In the genomic region with DNA sequence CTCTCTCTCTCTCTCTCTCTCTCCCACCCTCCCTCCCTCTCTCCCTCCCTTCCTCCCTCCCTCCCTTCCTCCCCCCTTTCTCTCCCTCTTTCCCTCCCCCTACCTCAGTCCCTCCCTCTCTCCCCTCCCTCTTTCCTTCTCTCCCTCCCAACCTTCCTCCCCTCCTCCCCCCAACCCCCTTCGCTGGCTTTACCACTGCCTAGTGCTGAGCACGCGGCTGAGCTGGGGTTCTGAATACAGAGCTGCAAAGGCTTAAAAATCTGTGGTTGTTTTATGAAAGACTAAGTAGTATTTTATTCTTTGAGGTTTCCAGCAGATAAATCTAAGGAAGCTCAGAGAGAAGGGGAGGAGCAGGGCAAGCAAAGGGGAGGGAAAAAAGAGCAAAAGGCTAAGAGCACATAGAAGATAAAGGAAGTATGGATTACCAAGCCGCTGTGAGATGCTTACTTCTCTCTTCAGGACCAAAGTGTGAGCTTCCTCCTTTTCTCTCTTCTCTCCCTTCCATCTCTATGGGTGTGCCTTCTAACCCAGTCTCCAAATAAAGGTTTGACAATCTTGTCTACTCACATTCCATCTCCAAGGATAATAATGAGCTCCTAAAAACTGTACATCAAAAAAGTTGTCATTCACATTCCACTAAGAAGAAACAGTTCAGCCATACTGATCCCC, we compare ENCODE assay signal across 8 mouse cellular contexts. TPM values are rescaled to one million over a fixed set of nuclear protein-coding genes. Genes with fewer than 3 reads are reported as not detected.
DNase-seq lines count a peak whose midpoint lies in the region; ATAC-seq lines count a peak whose summit lies in the region.

A gene (minus strand): TSS at position 619 of the 669 bp plus-strand sequence.

- WGBS in heart, embryonic 14.5 days: 4% methylated on average over 4 of the region's 4 CpGs
- 9% methylated on average over 4 of the region's 4 CpGs for WGBS in hindbrain, embryonic 12.5 days
- 11% methylated on average over 4 of the region's 4 CpGs for WGBS in midbrain, embryonic 10.5 days

- peak within 1 kb of the TSS; percentile 53 for H3K4me2 ChIP-seq in heart, embryonic 14.5 days (ENCODE audit: low read length)
- H3K4me2 ChIP-seq in hindbrain, embryonic 12.5 days (replicated peaks): peak within 1 kb of the TSS; percentile 56

- no peak for DNase-seq in heart, postnatal 36 days
- peak; percentile 37 for DNase-seq in brain, embryonic 18.5 days (ENCODE audit: low read depth, low spot score)
- DNase-seq in midbrain, embryonic 10.5 days (ENCODE audit: low spot score): peak; percentile 22
- no peak for DNase-seq in spleen, postnatal 36 days (ENCODE audit: low spot score in 2 of 2)
- DNase-seq in adipocyte (ENCODE audit: low spot score): no peak

- no peak for ATAC-seq in heart, embryonic 14.5 days (ENCODE audit: insufficient number of reproducible peaks, insufficient read depth, low FRiP score, low read depth)
- ATAC-seq in hindbrain, embryonic 12.5 days (ENCODE audit: low FRiP score): peak; percentile 91
- no peak for ATAC-seq in cerebellum, adult (ENCODE audit: insufficient number of reproducible peaks, low FRiP score, low TSS enrichment)

- H3K9ac ChIP-seq in heart, embryonic 14.5 days (ENCODE audit: low read length): peak within 1 kb of the TSS; percentile 34; the same call in 1 of the 2 replicates
- peak within 1 kb of the TSS; percentile 44 for H3K9ac ChIP-seq in hindbrain, embryonic 12.5 days

- no peaks in the 10 kb centered on the region for H3K4me1 ChIP-seq in heart, embryonic 14.5 days (ENCODE audit: control insufficient read depth in 2 of 2, insufficient read depth in 2 of 2, low read length in 2 of 2)
- H3K4me1 ChIP-seq in hindbrain, embryonic 12.5 days: no peaks in the 10 kb centered on the region
- peaks cover 9% of the 10 kb centered on the region for H3K4me1 ChIP-seq in midbrain, embryonic 10.5 days

- no peaks in the 10 kb centered on the region; the same call in 1 of the 2 replicates for H3K27me3 ChIP-seq in heart, embryonic 14.5 days (ENCODE audit: control insufficient read depth, insufficient read depth, low read length)
- 0 out of 2 replicates have a peak, but pooled peaks cover 2% of the 10 kb centered on the region for H3K27me3 ChIP-seq in hindbrain, embryonic 12.5 days
- H3K27me3 ChIP-seq in midbrain, embryonic 10.5 days (ENCODE audit: low read depth, poor library complexity, severe bottlenecking): no peaks in the 10 kb centered on the region

- peak within 1 kb of the TSS in 1 of 2 experiments; percentile 16; a peak in 2 of 4 replicates for H3K4me3 ChIP-seq in heart, embryonic 14.5 days (ENCODE audit: control insufficient read depth in 1 of 2, insufficient read depth in 1 of 2, low read depth in 1 of 2, low read length in 2 of 2)
- peak within 1 kb of the TSS; percentile 35 for H3K4me3 ChIP-seq in hindbrain, embryonic 12.5 days
- peak within 1 kb of the TSS; percentile 50 for H3K4me3 ChIP-seq in midbrain, embryonic 10.5 days

- no peaks in the 10 kb centered on the region for H3K36me3 ChIP-seq in heart, embryonic 14.5 days (ENCODE audit: control insufficient read depth, insufficient read depth, low read length)
- H3K36me3 ChIP-seq in hindbrain, embryonic 12.5 days: no peaks in the 10 kb centered on the region
- H3K36me3 ChIP-seq in midbrain, embryonic 10.5 days: no peaks in the 10 kb centered on the region

- intact Hi-C loops in heart, postnatal 36 days (cut with DNase I): loop anchor here (10.0 kb wide), 1 partner anchor 68 kb away; no protein-coding TSS in a partner anchor

- no peaks in the 10 kb centered on the region for H3K9me3 ChIP-seq in heart, embryonic 14.5 days (ENCODE audit: control insufficient read depth, low read length)
- H3K9me3 ChIP-seq in hindbrain, embryonic 12.5 days (replicated peaks): no peaks in the 10 kb centered on the region
- no peaks in the 10 kb centered on the region for H3K9me3 ChIP-seq in midbrain, embryonic 10.5 days (replicated peaks)

- no peak within 1 kb of the TSS for H3K27ac ChIP-seq in heart, embryonic 14.5 days (replicated peaks in 1 of 2; ENCODE audit: control insufficient read depth in 1 of 2, insufficient read depth in 1 of 2, low read depth in 2 of 2, low read length in 2 of 2)
- no peak within 1 kb of the TSS for H3K27ac ChIP-seq in hindbrain, embryonic 12.5 days
- peak within 1 kb of the TSS; percentile 72 for H3K27ac ChIP-seq in midbrain, embryonic 10.5 days (replicated peaks)

RNA-seq across cellular contexts. Expression of the gene that starts here (rescaled TPM):
- 0.93 and 1.7 TPM in 2 replicates for polyA plus RNA-seq in heart, embryonic 14.5 days (2014; fragmentation: Nextera tagmentation; extraction: Ambion mirVana)
- under 1 TPM; 0.19 to 0.35 TPM for total RNA-seq in heart, postnatal 36 days (2021)
- 3.3 and 5.1 TPM in 2 replicates for polyA plus RNA-seq in hindbrain, embryonic 12.5 days (2016; fragmentation: Nextera tagmentation; extraction: Ambion mirVana)
- polyA plus RNA-seq in midbrain, embryonic 10.5 days (2016; fragmentation: Nextera tagmentation; extraction: Ambion mirVana): 1.7 and 2.2 TPM in 2 replicates

Comparison
In these comparisons a context has a peak if more than half of its experiments do, and no peak if none do; other contexts are left out.
1. DNase-seq: peak in brain, embryonic 18.5 days (single experiment) and midbrain, embryonic 10.5 days (single experiment); none in heart, postnatal 36 days (0 of 2), spleen, postnatal 36 days (0 of 2) and adipocyte (single experiment).